Mouse (Mus musculus): Measurements from ENCODE around the gene Fbxw9.

Fbxw9 gene

GRCm38 (mm10) chr8:85059879-85060616 is at the start of gene Fbxw9:
Gene Fbxw9 (plus strand): TSS chr8:85060055.
- DNase-seq (ENCODE audit: low read depth) = peak; percentile 91

- DNase-seq (ENCODE audit: low read depth) = no peak
Measured at GRCm38 (mm10) chr8:85011242-85011641, 48.6 kb upstream of the Fbxw9 start.

- no peak for DNase-seq (ENCODE audit: low read depth)
Measured at GRCm38 (mm10) chr8:85013230-85013840, 46.5 kb upstream of the Fbxw9 start.

GRCm38 (mm10) chr8:85014431-85014830 is 45.4 kb upstream of the Fbxw9 start, which contains the start of gene Best2:
Gene Best2 (minus strand): TSS chr8:85014531.
- DNase-seq (ENCODE audit: low read depth) = no peak

GRCm38 (mm10) chr8:85016724-85017123 is 43.1 kb upstream of the Fbxw9 start:
- DNase-seq (ENCODE audit: low read depth) = no peak

- DNase-seq (ENCODE audit: low read depth) = no peak
Measured at GRCm38 (mm10) chr8:85017209-85017608, 42.6 kb upstream of the Fbxw9 start.

- no peak for DNase-seq (ENCODE audit: low read depth)
Measured at GRCm38 (mm10) chr8:85021514-85022055, 38.3 kb upstream of the Fbxw9 start.

GRCm38 (mm10) chr8:85023846-85024245 is 36.0 kb upstream of the Fbxw9 start:
- DNase-seq (ENCODE audit: low read depth) = no peak

GRCm38 (mm10) chr8:85025098-85025932 is 34.5 kb upstream of the Fbxw9 start, which contains the start of gene Asna1:
Gene Asna1 (minus strand): TSS chr8:85025281.
- DNase-seq (ENCODE audit: low read depth) = peak; percentile 91

- DNase-seq (ENCODE audit: low read depth) = peak; percentile 98
Measured at GRCm38 (mm10) chr8:85026670-85027515, 33.0 kb upstream of the Fbxw9 start, which contains the start of gene Trir. Gene Trir (plus strand): TSS chr8:85026823.

- no peak for DNase-seq (ENCODE audit: low read depth)
Measured at GRCm38 (mm10) chr8:85027516-85027855, 32.4 kb upstream of the Fbxw9 start.

- no peak for DNase-seq (ENCODE audit: low read depth)
Measured at GRCm38 (mm10) chr8:85027922-85028321, 31.9 kb upstream of the Fbxw9 start.

GRCm38 (mm10) chr8:85029271-85029670 is 30.6 kb upstream of the Fbxw9 start:
- DNase-seq (ENCODE audit: low read depth) = no peak

GRCm38 (mm10) chr8:85032622-85033311 is 27.1 kb upstream of the Fbxw9 start:
- DNase-seq (ENCODE audit: low read depth) = no peak

GRCm38 (mm10) chr8:85033867-85034266 is 26.0 kb upstream of the Fbxw9 start:
- no peak for DNase-seq (ENCODE audit: low read depth)

- peak; percentile 85 for DNase-seq (ENCODE audit: low read depth)
Measured at GRCm38 (mm10) chr8:85034764-85035163, 25.1 kb upstream of the Fbxw9 start.

GRCm38 (mm10) chr8:85035165-85035727 is 24.6 kb upstream of the Fbxw9 start:
- no peak for DNase-seq (ENCODE audit: low read depth)

GRCm38 (mm10) chr8:85035728-85036310 is 24.0 kb upstream of the Fbxw9 start:
- DNase-seq (ENCODE audit: low read depth) = no peak

GRCm38 (mm10) chr8:85036381-85036717 is 23.5 kb upstream of the Fbxw9 start:
- DNase-seq (ENCODE audit: low read depth) = no peak

- DNase-seq (ENCODE audit: low read depth) = peak; percentile 87
Measured at GRCm38 (mm10) chr8:85036718-85037365, 23.0 kb upstream of the Fbxw9 start, which contains the start of gene Tnpo2. Gene Tnpo2 (plus strand): TSS chr8:85036915.
